Mouse (Mus musculus): Measurements from ENCODE around the gene Vamp8.
A peak's percentile ranks its signal among the peaks of the same experiment; 100 is the strongest.

Gene Vamp8

GRCm38 (mm10) chr6:72389941-72390771 lies at the start of gene Vamp8:
TSS of gene Vamp8 (minus strand) at chr6:72390703.
- TF ChIP-seq GATA4 (IDR thresholded peaks at IDR 0.05; ENCODE audit: insufficient replicate concordance, low read length): peak; percentile 58; the same call in 1 of the 2 replicates

- TF ChIP-seq GATA4 (IDR thresholded peaks at IDR 0.05; ENCODE audit: insufficient replicate concordance, low read length): no peak
Measured at GRCm38 (mm10) chr6:72439355-72440185, 49.1 kb upstream of the Vamp8 start, which contains the start of gene Mat2a. TSS of gene Mat2a (minus strand) at chr6:72439558.

GRCm38 (mm10) chr6:72438862-72439354 lies 48.4 kb upstream of the Vamp8 start:
- TF ChIP-seq GATA4 (IDR thresholded peaks at IDR 0.05; ENCODE audit: insufficient replicate concordance, low read length): peak; percentile 28; the same call in 1 of the 2 replicates

GRCm38 (mm10) chr6:72438226-72438625 lies 47.7 kb upstream of the Vamp8 start:
- TF ChIP-seq GATA4 (IDR thresholded peaks at IDR 0.05; ENCODE audit: insufficient replicate concordance, low read length): no peak

GRCm38 (mm10) chr6:72432153-72432552 lies 41.6 kb upstream of the Vamp8 start:
- no peak for TF ChIP-seq GATA4 (IDR thresholded peaks at IDR 0.05; ENCODE audit: insufficient replicate concordance, low read length)

GRCm38 (mm10) chr6:72430989-72431921 lies 40.8 kb upstream of the Vamp8 start:
- no peak for TF ChIP-seq GATA4 (IDR thresholded peaks at IDR 0.05; ENCODE audit: insufficient replicate concordance, low read length)

- no peak for TF ChIP-seq GATA4 (IDR thresholded peaks at IDR 0.05; ENCODE audit: insufficient replicate concordance, low read length)
Measured at GRCm38 (mm10) chr6:72429061-72429842, 38.7 kb upstream of the Vamp8 start.

GRCm38 (mm10) chr6:72428036-72428435 lies 37.5 kb upstream of the Vamp8 start:
- no peak for TF ChIP-seq GATA4 (IDR thresholded peaks at IDR 0.05; ENCODE audit: insufficient replicate concordance, low read length)

GRCm38 (mm10) chr6:72425646-72426045 lies 35.1 kb upstream of the Vamp8 start:
- TF ChIP-seq GATA4 (IDR thresholded peaks at IDR 0.05; ENCODE audit: insufficient replicate concordance, low read length): no peak

GRCm38 (mm10) chr6:72420901-72421300 lies 30.4 kb upstream of the Vamp8 start:
- TF ChIP-seq GATA4 (IDR thresholded peaks at IDR 0.05; ENCODE audit: insufficient replicate concordance, low read length): no peak

- TF ChIP-seq GATA4 (IDR thresholded peaks at IDR 0.05; ENCODE audit: insufficient replicate concordance, low read length): no peak
Measured at GRCm38 (mm10) chr6:72419806-72420205, 29.3 kb upstream of the Vamp8 start.

GRCm38 (mm10) chr6:72418279-72418678 lies 27.8 kb upstream of the Vamp8 start:
- no peak for TF ChIP-seq GATA4 (IDR thresholded peaks at IDR 0.05; ENCODE audit: insufficient replicate concordance, low read length)

GRCm38 (mm10) chr6:72415964-72416772 lies 25.7 kb upstream of the Vamp8 start:
- no peak for TF ChIP-seq GATA4 (IDR thresholded peaks at IDR 0.05; ENCODE audit: insufficient replicate concordance, low read length)
